Mouse (Mus musculus): ENCODE results near the gene Sgms2.
"Not testable (repeated sequence)": the region's sequence is repeated elsewhere in the genome, so short reads cannot be mapped to it uniquely, and the experiment has no call there.

Sgms2 gene

DNA sequence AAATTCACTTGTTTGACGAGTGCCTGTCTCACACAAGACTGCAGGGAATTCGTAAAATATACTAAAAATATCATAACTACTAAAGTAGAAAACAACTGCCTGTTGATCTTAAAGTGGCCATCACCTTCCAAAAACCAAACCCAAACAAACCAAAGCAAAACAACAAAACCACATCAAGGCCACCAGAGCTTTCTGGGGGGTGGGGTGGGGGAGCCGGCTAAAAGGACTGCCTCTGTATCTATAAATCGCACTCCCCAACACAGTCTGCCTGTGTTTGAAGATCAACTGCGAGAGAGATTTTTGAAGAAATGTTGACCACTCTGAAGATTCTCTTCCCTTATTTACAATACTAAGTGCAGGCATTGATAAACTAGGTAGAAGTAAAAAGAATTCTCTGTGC is 133.0 kb downstream of the Sgms2 start:
- DNase-seq (ENCODE audit: low read depth, low spot score), result no peak

DNA sequence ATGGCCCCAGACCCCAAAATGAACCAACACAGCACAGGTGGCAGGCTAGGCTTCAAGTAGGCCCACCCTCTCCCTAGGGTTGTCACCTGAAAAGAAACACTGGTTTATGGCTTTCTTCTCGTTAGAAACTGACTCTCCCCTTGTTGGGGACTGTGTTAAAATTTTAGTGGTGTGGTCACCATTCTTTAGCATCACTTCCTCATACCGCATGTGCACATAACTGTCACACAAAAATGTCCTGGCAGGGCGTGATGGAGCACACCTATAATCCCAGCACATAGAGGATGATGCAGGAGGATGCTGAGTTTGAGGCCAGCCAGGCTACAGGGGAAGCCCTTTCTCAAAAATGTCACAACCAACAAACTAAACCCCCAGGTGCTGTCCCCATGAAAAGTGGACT is 133.6 kb downstream of the Sgms2 start:
- no peak for DNase-seq (ENCODE audit: low read depth, low spot score)

GRCm38 (mm10) chr3:131356026-131356425 is 135.2 kb downstream of the Sgms2 start:
- no peak for DNase-seq (ENCODE audit: low read depth, low spot score)

GRCm38 (mm10) chr3:131350539-131350938 is 140.7 kb downstream of the Sgms2 start:
- DNase-seq (ENCODE audit: low read depth, low spot score), result no peak

DNA sequence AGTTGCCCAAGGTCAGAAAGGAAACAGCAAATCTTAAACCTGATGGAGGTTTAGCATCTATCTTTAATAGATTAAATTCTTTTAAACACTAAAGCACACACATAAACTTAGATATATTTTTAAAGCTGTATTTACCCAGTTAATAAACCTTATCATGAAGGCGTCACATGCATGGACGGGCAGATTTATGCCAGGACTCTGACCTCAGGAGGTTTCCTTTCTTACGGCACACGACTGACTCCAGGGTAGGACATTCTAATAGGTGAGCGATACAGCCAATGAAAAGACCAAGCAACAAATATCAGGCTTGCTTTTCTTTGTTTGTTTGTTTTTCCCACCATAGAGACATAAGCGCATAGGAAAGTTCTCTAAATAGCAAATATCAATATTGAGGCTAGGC is 142.2 kb downstream of the Sgms2 start:
- no peak for DNase-seq (ENCODE audit: low read depth, low spot score)

DNA sequence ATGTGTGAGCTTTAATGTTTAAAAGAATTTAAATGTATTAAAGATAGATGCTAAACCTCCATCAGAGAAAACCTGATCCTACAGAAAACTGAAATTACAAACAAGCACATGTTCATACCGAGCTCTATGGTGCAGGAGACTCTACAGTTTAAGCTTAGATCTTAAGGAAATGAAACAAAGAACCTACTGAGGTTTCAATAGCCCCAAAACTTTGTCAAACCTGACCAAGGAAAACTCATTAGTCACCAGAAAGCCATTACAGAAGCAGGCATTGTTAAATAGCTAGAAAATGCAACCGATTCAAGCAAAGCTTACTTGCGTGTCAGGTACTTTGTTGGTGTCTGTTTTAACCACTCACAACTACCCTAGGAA is 142.6 kb downstream of the Sgms2 start:
- no peak for DNase-seq (ENCODE audit: low read depth, low spot score)

DNA sequence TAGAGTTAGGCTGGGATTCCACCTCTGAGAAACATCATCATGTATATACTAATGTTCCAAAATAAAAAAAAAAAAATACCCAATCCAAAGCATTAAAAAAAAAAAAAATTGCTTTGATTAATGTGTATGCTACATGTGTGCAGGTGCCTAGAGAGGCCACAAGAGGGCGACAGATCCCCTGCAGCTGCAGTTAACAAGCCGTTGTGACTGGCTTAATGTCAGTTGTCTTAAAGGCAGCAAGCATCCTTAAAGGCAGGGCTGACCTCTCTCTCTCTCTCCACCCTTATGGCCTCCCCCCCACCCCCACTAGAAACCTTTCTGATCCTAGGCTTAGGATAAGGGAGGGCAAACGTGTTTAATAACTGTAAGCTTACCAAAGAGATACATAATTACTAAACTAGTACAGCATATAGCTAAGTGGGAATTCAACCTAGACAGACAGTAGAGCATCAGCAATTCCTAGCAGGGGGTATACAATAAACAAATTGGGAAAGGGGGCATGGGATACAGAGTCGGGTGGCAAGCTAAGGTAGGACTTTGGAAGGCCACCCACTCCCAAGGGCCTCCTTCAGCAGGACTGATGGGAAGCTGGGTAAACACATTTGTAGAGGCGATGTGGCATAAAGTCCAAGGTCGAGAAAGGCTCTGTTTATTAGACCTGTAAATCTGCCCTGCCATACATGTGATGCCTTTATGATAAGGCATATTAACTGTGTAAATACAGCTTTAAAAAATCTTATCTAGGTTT is 143.2 kb downstream of the Sgms2 start:
- DNase-seq (ENCODE audit: low read depth, low spot score), result peak; percentile 26

DNA sequence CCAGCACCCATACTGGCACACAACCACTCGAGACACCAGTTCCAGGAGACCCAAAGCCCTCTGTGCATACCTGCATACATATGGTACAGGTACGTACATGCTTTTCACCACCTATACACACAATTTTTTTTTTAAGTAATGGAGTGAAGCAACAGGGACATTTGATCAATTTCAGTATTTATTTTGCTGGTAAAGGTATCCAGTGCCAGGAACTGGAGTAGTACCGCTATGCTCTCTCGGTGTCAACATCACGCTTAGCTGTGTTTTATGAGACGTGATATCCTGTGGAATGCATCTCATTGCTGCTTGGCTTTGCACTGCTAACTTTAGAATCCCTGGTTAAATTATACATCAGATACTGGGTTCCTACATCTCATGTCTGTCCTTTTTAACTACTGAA is 145.3 kb downstream of the Sgms2 start:
- no peak for DNase-seq (ENCODE audit: low read depth, low spot score)

- peak; percentile 62 for DNase-seq (ENCODE audit: low read depth, low spot score)
Measured at GRCm38 (mm10) chr3:131343311-131343710, 147.9 kb downstream of the Sgms2 start.

GRCm38 (mm10) chr3:131340885-131341284 is 150.3 kb downstream of the Sgms2 start:
- no peak for DNase-seq (ENCODE audit: low read depth, low spot score)

DNA sequence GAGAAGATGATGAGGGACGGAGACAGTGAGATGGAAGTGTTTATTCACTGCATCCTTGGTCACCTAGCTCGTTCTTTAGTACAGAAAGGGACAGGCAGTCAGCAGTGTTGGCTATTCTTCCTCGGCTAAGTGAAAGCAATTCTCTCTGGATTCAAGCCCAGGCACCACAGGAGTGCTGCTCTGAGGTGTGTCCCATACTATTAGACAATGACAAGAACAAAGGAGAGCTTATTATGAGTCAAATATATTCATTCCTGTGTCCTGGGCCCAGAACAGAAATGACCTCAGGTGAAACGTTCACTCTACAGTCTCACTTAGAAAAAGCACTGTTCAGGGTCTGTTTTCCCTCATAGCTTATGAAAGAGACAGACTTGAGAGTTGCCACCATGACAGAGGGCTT is 151.9 kb downstream of the Sgms2 start:
- DNase-seq (ENCODE audit: low read depth, low spot score), result no peak

DNA sequence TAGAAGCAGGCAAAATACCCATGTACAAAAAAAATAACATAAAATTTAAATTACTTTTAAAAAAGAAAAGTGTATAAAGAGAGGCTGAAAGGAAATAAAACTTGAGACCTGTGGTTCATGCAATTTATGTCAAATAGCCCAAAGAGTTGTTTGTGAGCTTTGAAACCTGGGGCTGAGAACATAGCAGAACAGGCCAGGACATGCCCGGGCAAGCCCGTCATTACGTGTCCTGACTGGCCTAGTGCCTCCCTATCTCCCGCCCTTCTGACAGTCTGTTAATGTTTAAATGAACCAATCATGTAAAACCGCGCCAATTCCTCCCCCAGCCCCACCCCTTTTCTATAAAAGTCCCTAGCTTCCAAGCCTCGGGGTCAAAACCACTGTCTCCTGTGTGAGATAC is 153.5 kb downstream of the Sgms2 start:
- not testable (repeated sequence) for DNase-seq (ENCODE audit: low read depth, low spot score)

GRCm38 (mm10) chr3:131336629-131337028 is 154.6 kb downstream of the Sgms2 start:
- DNase-seq (ENCODE audit: low read depth, low spot score), result no peak

DNA sequence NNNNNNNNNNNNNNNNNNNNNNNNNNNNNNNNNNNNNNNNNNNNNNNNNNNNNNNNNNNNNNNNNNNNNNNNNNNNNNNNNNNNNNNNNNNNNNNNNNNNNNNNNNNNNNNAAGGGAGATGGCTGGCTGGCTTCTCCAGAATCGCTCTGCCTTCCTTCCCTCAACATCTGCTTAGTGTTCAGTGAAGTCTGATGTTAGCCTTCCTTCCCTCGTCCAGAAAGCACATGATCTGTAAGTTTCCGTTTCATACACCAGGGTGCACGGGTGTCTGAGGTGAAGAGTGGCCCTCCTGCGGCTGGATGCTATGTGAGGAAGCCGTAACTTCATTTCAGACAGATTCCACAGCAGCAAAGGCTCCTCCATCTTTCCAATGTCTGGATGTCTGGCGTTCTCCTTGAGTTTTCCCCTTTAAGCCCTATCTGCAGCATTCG is 156.1 kb downstream of the Sgms2 start:
- DNase-seq (ENCODE audit: low read depth, low spot score), result no peak

DNA sequence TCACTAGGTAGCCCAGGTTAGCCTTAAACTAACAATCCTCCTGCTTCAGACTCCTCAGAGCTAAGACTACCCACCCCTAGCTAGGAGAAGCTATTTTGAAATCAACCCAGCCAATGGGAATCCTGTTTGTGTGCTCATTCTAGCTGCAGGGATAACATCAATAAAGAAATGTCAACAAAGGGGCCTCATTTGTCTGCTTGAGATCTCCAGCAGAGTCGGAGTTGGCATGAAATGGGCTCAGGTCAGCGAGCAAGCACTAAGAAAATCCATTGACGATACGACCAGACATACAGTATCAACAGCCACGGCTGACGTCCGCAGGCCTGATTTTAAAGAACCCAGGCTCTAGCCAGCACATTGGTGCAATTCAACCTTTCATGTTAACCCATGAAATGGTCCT is 164.0 kb downstream of the Sgms2 start:
- DNase-seq (ENCODE audit: low read depth, low spot score), result no peak

DNA sequence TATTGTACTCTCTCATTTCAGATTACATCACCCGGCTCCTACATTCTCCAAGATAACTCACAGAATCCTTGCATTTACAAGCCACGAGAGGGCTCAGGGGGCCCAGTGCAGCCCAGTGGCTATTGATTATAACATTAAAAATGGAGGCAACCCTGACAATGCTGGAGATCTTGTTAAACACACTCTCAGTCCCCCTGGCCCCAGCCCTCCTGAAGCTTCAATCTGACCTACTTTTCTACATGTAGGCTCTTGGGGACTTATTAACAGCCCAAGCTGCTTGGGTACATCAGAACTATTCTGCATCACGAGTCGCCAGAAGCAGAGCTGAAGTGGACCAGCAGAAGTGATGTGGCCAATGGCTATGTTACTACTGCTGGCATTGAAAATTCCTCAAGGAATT is 164.6 kb downstream of the Sgms2 start:
- DNase-seq (ENCODE audit: low read depth, low spot score), result no peak

GRCm38 (mm10) chr3:131322081-131322815 is 169.0 kb downstream of the Sgms2 start:
- no peak for DNase-seq (ENCODE audit: low read depth, low spot score)

DNA sequence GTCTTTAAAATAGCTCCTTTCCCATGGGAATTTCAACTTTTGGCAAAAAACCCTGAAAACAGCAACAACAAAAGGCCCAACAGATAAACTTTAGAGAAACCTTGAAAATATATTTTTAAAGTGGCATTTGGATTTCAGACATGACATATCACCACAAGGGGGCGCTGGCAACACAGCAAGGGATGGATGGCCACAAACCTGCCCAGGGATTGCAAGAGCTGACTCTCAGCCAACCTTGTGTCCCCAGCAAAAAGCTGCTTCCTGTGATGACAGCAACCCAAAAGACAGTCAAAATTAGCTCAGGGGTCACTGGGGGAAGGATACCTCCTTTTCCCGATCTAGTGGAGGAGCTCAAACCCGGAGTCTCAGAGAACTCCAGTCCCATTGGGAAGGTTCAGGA is 171.0 kb downstream of the Sgms2 start:
- peak; percentile 83 for DNase-seq (ENCODE audit: low read depth, low spot score)

- DNase-seq (ENCODE audit: low read depth, low spot score), result no peak
Measured at GRCm38 (mm10) chr3:131318211-131318610, 173.0 kb downstream of the Sgms2 start.

DNA sequence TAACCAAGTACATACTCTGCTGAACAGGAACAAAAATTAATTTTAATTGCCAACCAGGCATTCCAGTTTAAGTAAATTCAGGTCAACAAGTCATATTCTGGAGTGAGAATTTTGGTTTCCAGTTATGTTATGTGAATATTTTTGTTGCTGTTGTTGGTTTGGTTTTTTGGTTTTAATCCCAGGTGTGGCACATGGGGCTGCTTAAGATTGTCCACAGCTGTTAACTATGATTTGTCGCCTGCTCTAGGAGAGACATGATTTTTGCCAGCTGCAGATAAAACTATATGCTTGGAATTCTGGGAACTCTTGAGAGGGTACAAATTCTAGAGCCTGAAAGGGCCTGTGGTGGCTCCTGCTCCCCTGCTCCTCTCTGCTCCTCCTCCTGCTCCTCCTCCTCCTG is 174.1 kb downstream of the Sgms2 start:
- DNase-seq (ENCODE audit: low read depth, low spot score), result no peak

DNA sequence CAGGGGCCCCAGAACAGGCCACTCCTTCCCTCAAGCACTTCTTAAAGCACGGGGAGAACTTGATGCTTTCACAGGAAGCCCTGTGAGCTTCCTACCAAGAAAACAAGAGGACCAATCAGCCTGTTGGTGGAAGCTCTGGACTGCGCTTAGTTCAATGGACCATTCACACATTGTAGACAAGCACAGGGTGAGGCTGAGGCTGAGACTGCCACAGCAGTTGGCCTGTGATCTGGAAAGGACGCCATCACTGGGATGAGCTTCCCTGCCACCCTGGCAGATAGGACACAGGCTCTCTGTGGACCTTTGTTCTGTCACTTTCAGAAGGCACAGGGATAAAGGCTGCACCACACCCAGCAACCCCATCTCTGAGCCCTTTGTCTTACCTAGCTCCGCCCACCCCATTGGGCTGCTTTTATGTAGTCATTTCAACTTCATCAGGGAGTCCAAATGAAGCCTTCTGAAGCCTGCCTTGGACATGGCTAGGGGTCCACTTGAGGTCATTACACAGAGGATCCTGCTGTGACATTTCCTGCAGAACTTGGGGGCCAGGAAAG is 175.2 kb downstream of the Sgms2 start:
- DNase-seq (ENCODE audit: low read depth, low spot score), result no peak

DNA sequence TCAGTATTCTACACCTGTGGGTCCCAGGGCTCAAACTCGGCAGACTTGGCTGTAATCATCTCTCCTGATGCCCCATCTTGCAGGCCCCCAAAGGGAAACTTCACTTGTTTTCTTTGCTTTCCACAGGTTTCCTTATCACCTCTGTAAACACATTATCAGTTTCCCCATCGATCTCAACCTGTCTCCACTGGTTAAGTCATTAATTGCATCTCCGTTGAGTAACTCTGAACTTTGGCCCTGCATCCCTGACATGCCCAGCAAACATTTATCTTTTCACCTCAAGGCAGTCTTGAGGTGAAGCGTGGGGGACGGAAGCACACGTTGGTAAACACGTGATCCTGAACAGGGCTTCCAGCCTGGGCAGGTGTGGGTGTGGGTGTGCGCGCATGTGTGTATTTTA is 178.9 kb downstream of the Sgms2 start:
- no peak for DNase-seq (ENCODE audit: low read depth, low spot score)

DNA sequence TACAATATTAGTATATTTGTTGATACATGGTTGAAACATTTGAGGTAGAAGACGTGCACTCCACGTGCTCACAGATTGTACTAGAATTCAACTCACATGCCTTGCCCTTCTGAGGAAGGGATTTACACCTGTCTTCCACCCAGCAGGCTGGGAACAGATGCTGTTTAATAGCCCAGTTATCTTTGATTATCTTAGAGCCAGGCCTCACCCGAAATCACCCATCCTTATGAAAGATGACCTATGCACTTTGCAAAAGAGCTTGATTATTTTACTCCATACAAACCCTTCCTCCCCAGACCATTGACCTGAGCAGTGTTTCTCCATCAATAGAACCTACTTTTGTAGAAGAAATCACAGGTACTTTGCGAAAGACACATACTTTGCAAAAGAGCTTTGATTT is 180.6 kb downstream of the Sgms2 start:
- no peak for DNase-seq (ENCODE audit: low read depth, low spot score)
